Mouse (Mus musculus) cerebellum, adult 2 months (tissue): ENCODE data around the gene Gsg1.

Experiments
- CTCF ChIP-seq: fragments of 200-500 bp; IDR thresholded peaks from 2 replicates; pipeline ENCODE4 v1.5.1; 2011; ENCODE audit warnings: low read depth, mild to moderate bottlenecking, control low read depth, low read length, moderate library complexity, borderline replicate concordance; ENCODE audit not compliant: insufficient read depth
- POLR2A ChIP-seq: fragments of 200-500 bp; IDR thresholded peaks from 2 replicates; pipeline ENCODE4 v1.6.1; 2011; ENCODE audit warnings: low read length, control low read depth, borderline replicate concordance; ENCODE audit not compliant: insufficient read depth

GRCm38 (mm10) chr6:135188629-135189028 lies 65.5 kb downstream of the Gsg1 start:
- TF ChIP-seq CTCF (no peak), POLR2A (no peak)
